Mouse (Mus musculus): ENCODE data around the gene Myo10.

The Myo10 gene

GRCm38 (mm10) chr15:25653680-25654079 lies 31.4 kb downstream of the Myo10 start:
- DNase-seq: no peak

GRCm38 (mm10) chr15:25662833-25663519 lies 40.7 kb downstream of the Myo10 start:
- DNase-seq: no peak

GRCm38 (mm10) chr15:25669283-25670247 lies 47.2 kb downstream of the Myo10 start:
- DNase-seq: no peak

GRCm38 (mm10) chr15:25673231-25673980 lies 51.1 kb downstream of the Myo10 start:
- DNase-seq: no peak

GRCm38 (mm10) chr15:25674099-25674931 lies 52.0 kb downstream of the Myo10 start:
- peak; percentile 11 for DNase-seq

GRCm38 (mm10) chr15:25674932-25675250 lies 52.6 kb downstream of the Myo10 start:
- no peak for DNase-seq

- no peak for DNase-seq
These were observed 53.0 kb downstream of the Myo10 start for GRCm38 (mm10) chr15:25675359-25675758.

- no peak for DNase-seq
These were observed 53.9 kb downstream of the Myo10 start for GRCm38 (mm10) chr15:25676056-25676785.

GRCm38 (mm10) chr15:25679081-25679480 lies 56.8 kb downstream of the Myo10 start:
- peak; percentile 22 for DNase-seq

- DNase-seq: no peak
These were observed 57.3 kb downstream of the Myo10 start for GRCm38 (mm10) chr15:25679616-25680015.

- DNase-seq: no peak
These were observed 58.0 kb downstream of the Myo10 start for GRCm38 (mm10) chr15:25680269-25680818.

- DNase-seq: no peak
These were observed 60.7 kb downstream of the Myo10 start for GRCm38 (mm10) chr15:25682953-25683507.

- DNase-seq: no peak
These were observed 62.9 kb downstream of the Myo10 start for GRCm38 (mm10) chr15:25685186-25685585.

GRCm38 (mm10) chr15:25688424-25689283 lies 66.3 kb downstream of the Myo10 start:
- no peak for DNase-seq

GRCm38 (mm10) chr15:25689477-25689876 lies 67.2 kb downstream of the Myo10 start:
- DNase-seq: no peak

GRCm38 (mm10) chr15:25690066-25690745 lies 67.9 kb downstream of the Myo10 start:
- DNase-seq: no peak

- DNase-seq: no peak
These were observed 68.4 kb downstream of the Myo10 start for GRCm38 (mm10) chr15:25690746-25691105.

GRCm38 (mm10) chr15:25692254-25692950 lies 70.1 kb downstream of the Myo10 start:
- no peak for DNase-seq

- no peak for DNase-seq
These were observed 71.4 kb downstream of the Myo10 start for GRCm38 (mm10) chr15:25693708-25694107.
